Mouse (Mus musculus) heart, embryonic 11.5 days (tissue): Measurements from ENCODE around the gene Zfp14. TPM values are rescaled to one million over a fixed set of nuclear protein-coding genes. Genes with fewer than 3 reads are reported as not detected.

Source experiments
- ATAC-seq: fragments of 200-750 bp; cut with Nextera tagmentation; replicated peaks from 2 replicates; pipeline ENCODE4 v1.8.0; 2017; ENCODE audit warnings: moderate library complexity; ENCODE audit not compliant: insufficient number of reproducible peaks, low FRiP score, low TSS enrichment
- H3K27ac ChIP-seq: fragments of 300-500 bp; sonication (generic); 2 replicates; pipeline ENCODE4 v1.5.1; 2014; ENCODE audit warnings: mild to moderate bottlenecking, low read depth, low read length
- H3K27me3 ChIP-seq: fragments of 300-500 bp; sonication (generic); 2 replicates; pipeline ENCODE4 v1.6.1; 2014; ENCODE audit warnings: mild to moderate bottlenecking, low read length, mixed read lengths; ENCODE audit not compliant: control insufficient read depth, insufficient read depth
- H3K36me3 ChIP-seq: fragments of 300-500 bp; sonication (generic); 2 replicates; pipeline ENCODE4 v1.6.1; 2014; ENCODE audit warnings: mild to moderate bottlenecking, low read length, moderate library complexity, mixed read lengths; ENCODE audit not compliant: control insufficient read depth, insufficient read depth
- H3K4me1 ChIP-seq: fragments of 300-500 bp; sonication (generic); 2 replicates; pipeline ENCODE4 v1.6.1; 2014; ENCODE audit warnings: low read length; ENCODE audit not compliant: control insufficient read depth, insufficient read depth
- H3K4me2 ChIP-seq: fragments of 300-500 bp; sonication (generic); 2 replicates; pipeline ENCODE4 v1.6.1; 2014; ENCODE audit warnings: mild to moderate bottlenecking, moderate library complexity
- H3K4me3 ChIP-seq: fragments of 300-500 bp; sonication (generic); 2 replicates; pipeline ENCODE4 v1.5.1; 2014; ENCODE audit warnings: low read depth, low read length
- H3K9ac ChIP-seq: fragments of 300-500 bp; sonication (generic); 2 replicates; pipeline ENCODE4 v1.6.1; 2014; ENCODE audit warnings: mild to moderate bottlenecking, low read depth, low read length, moderate library complexity
- H3K9me3 ChIP-seq: fragments of 300-500 bp; sonication (generic); replicated peaks from 2 replicates; pipeline ENCODE4 v1.6.1; 2016; ENCODE audit warnings: low read length; ENCODE audit not compliant: control insufficient read depth
- WGBS: fragments of 180-500 bp; shearing (Covaris S2); extraction: QIAGEN DNeasy Blood & Tissue Kit; methylation state at CpG from one replicate; pipeline ENCODE4 v1.1.7; 2014; ENCODE audit not compliant: insufficient replicate concordance; 5-methylcytosine and 5-hydroxymethylcytosine counted together
- polyA plus RNA-seq: library from polyadenylated mRNA; unstranded; fragments of >200 nt; fragmentation: Nextera tagmentation; extraction: Ambion mirVana; gene quantifications from 2 replicates; pipeline ENCODE4 v1.2.1, GENCODE M21; 2014

Gene Zfp14
- polyA plus RNA-seq, 1 experiment from 2014 or later = 3.1 TPM

DNA sequence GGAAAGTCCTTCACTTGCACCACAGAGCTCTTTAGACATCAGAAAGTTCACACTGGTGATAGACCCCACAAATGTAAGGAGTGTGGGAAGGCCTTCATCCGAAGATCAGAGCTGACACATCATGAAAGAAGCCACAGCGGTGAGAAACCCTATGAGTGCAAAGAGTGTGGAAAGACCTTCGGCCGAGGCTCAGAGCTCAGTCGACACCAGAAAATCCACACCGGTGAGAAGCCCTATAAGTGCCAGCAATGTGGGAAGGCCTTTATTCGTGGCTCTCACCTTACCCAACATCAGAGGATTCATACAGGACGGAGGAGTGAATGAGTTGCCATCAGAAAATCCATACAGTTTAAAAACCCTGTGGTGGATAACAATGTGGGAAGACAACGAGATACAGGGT is 27.9 kb downstream of the Zfp14 start:
- H3K9me3 ChIP-seq = no peaks in the 10 kb centered on the region
- no peak for ATAC-seq
- H3K9ac ChIP-seq = no peak overlapping the region
- peaks cover 42% of the 10 kb centered on the region for H3K36me3 ChIP-seq
- H3K4me2 ChIP-seq = no peak overlapping the region
- H3K4me3 ChIP-seq = no peak overlapping the region
- 94% methylated on average over 9 of the region's 9 CpGs for WGBS
- H3K4me1 ChIP-seq = no peaks in the 10 kb centered on the region
- H3K27me3 ChIP-seq = no peaks in the 10 kb centered on the region
- H3K27ac ChIP-seq = no peak overlapping the region

DNA sequence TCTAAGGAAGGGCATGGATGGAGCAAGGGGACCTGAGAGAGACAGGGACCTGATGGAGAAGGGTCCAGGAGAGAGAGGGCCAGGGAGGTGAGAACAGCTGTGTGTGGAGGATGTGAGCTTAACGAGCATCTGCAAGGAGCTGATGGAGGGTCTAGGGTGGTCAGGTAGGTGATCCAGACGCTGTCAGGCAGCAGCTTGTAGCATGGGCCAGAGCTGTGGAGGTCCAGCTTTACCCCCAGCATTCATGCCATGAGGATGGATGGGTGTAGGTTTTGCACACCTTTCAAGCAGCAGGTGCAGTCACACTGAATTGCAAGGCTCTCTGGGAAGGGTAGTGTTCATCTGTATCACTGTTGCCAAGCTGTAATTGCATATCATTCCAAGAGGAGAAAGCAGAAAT is 31.6 kb downstream of the Zfp14 start:
- Histone ChIP-seq H3K4me1 (no peaks in the 10 kb centered on the region), H3K9ac (no peak overlapping the region), H3K4me2 (no peak overlapping the region), H3K27me3 (no peaks in the 10 kb centered on the region), H3K27ac (no peak overlapping the region), H3K4me3 (no peak overlapping the region), H3K36me3 (peaks cover 62% of the 10 kb centered on the region), H3K9me3 (no peaks in the 10 kb centered on the region)
- 86% methylated on average over 2 of the region's 2 CpGs for WGBS
- ATAC-seq = no peak

DNA sequence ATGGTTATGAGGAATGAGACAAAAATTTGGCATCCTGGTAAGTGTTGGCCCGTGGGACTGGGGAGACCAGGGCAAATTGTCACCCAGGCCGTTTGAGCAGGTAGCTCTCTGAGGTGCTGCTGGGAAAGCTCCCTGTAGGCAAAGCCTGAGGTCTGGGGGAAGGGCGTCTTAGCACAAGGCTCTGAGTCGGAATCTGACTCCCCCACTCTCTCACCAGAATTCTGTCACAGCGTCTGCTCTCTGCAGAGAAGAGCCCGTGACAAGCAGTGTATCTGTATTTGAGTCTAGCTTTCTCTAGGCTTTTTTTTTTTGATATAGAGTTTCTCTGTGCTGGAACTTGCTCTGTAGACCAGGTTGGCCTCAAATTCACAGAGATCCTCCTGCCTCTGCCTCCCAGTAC is 34.0 kb downstream of the Zfp14 start:
- Histone ChIP-seq H3K4me1 (no peaks in the 10 kb centered on the region), H3K4me2 (no peak overlapping the region), H3K27ac (no peak overlapping the region), H3K9me3 (no peaks in the 10 kb centered on the region), H3K27me3 (no peaks in the 10 kb centered on the region), H3K36me3 (peaks cover 50% of the 10 kb centered on the region), H3K9ac (no peak overlapping the region), H3K4me3 (no peak overlapping the region)
- 95% methylated on average over 6 of the region's 6 CpGs for WGBS
- no peak for ATAC-seq

DNA sequence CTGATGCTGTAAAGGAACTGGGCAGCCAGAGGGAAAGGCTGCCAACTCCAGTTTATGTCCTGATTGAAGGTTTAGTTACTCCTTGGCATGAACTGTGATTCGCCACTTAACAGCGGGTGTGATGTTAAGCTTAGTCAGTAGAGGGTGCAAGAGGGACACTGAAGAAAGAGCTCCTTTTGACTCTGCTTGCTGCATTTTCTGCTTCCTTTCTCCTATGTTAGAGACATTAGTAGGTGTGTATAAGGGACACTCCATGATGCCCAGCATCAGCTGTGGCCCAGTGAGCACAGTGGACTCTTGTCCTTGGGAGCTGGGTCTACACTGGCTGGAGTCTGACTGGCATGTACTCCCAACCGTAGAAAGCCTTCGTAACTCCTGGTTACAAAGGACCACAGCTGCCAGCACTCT is 38.2 kb downstream of the Zfp14 start:
- no peaks in the 10 kb centered on the region for H3K27me3 ChIP-seq
- no peaks in the 10 kb centered on the region for H3K4me1 ChIP-seq
- no peak for ATAC-seq
- H3K9me3 ChIP-seq = no peaks in the 10 kb centered on the region
- 89% methylated on average over 4 of the region's 4 CpGs for WGBS
- no peak overlapping the region for H3K9ac ChIP-seq
- H3K4me3 ChIP-seq = no peak overlapping the region
- H3K4me2 ChIP-seq = no peak overlapping the region
- peaks cover 44% of the 10 kb centered on the region for H3K36me3 ChIP-seq
- no peak overlapping the region for H3K27ac ChIP-seq

DNA sequence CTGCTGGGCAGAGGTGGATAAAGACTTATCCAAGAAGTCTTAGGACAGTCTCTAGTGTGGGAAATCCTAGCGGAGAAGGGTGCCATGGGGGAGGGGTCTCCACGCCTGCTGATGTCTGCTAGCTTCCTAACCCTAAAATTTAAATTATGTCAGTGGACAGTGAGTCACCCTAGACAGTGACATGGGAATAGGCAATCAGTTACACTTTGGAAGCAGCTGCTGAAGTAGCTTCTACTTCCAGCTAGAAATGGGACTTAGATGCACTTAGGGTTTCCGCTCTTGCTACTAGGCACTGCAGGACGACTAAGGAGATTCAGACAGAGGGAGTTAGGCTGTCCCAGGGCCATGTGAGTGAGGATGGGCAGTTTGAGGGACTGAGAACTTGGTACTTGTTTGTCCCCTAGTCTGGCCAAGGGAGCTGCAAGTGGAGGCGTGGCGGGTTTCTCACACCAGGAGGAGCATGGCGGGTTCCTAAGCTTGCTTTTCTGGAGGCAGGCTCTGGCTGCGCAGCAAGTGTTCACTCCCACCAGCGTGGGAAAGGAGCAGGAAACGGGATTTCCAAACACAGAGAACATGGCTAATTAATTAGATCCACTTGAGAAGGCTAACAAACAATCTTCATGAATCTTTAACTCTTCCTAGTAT is 40.5 kb downstream of the Zfp14 start:
- Histone ChIP-seq H3K9me3 (no peaks in the 10 kb centered on the region), H3K36me3 (peaks cover 30% of the 10 kb centered on the region), H3K4me2 (no peak overlapping the region), H3K4me1 (no peaks in the 10 kb centered on the region), H3K9ac (no peak overlapping the region), H3K27me3 (no peaks in the 10 kb centered on the region), H3K4me3 (no peak overlapping the region), H3K27ac (no peak overlapping the region)
- 86% methylated on average over 10 of the region's 10 CpGs for WGBS
- no peak for ATAC-seq

DNA sequence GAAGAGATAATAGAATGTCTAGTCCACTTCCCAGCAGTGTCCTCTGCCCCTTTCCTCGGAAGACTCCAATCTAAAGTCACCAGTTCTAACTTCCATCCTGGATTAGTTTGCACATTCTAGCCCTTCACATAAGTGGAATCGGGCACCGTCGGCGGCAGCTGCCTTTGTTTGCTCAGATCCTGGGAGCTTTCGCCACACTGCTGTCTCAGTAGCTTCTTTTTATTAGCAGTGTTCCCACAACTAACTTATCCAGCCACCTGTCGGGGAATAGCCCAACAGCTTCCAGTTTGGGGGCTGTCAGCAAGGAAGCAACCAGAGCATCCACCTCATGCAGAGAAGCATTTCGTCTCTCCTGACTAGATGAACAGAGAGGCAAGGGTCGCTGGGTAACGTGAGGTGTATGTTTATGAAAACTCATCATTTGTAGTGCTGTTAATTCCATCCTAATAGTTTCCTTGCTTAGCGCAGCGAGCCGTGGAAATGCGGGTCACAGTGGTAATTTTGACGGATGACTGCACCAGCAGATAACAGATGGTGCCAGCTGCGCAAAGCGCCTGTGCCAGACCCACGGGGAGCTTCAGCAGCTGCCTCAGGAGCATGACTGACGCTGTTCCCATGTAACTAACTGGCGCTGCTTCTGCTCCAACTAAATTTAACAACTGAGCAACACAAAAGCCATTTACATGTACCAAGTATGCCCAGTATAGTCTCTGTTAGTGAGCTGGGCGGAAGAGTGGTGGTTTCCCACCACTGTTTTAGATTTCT is 41.7 kb downstream of the Zfp14 start:
- WGBS = 85% methylated on average over 21 of the region's 21 CpGs
- no peak for ATAC-seq
- H3K4me1 ChIP-seq = no peaks in the 10 kb centered on the region
- no peaks in the 10 kb centered on the region for H3K27me3 ChIP-seq
- H3K36me3 ChIP-seq = peaks cover 22% of the 10 kb centered on the region
- no peak overlapping the region for H3K9ac ChIP-seq
- no peak overlapping the region for H3K27ac ChIP-seq
- H3K4me2 ChIP-seq = no peak overlapping the region
- H3K4me3 ChIP-seq = no peak overlapping the region
- H3K9me3 ChIP-seq = no peaks in the 10 kb centered on the region

DNA sequence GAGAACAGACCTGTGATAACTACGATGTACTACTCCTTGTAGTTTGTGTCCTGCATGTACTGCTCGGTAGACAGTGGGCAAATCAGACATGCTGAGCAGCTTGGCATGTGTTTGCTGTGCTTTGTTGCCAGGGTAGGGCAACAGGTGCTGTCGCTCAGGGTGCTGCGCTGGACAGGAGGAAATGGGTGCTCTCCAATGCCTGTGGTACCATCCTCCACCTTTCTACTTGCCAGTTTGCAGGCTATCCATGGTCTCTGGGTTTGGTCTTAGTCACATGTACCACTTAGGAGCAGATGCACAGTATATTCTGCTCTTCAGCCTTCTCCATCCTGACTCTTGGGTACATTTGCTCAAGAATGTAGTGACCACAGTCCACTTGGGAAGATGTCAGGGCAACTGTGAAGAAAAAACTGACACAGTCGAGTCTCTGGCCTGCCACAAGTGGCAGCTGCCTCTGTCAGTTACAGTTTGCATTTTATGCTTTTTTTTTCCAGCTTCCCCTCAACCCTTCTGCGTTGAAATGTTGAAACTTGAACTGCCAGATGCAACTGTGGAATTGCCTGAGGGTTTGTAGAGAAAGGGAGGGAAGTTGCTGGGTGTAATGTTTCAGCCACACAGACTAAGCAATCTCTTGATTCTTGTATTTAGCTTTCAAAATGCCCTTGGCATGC is 43.0 kb downstream of the Zfp14 start:
- no peak overlapping the region for H3K9ac ChIP-seq
- peaks cover 14% of the 10 kb centered on the region for H3K36me3 ChIP-seq
- H3K27me3 ChIP-seq = no peaks in the 10 kb centered on the region
- ATAC-seq = no peak
- H3K4me1 ChIP-seq = no peaks in the 10 kb centered on the region
- no peak overlapping the region for H3K27ac ChIP-seq
- H3K4me3 ChIP-seq = no peak overlapping the region
- H3K4me2 ChIP-seq = no peak overlapping the region
- no peaks in the 10 kb centered on the region for H3K9me3 ChIP-seq
- 80% methylated on average over 6 of the region's 6 CpGs for WGBS

DNA sequence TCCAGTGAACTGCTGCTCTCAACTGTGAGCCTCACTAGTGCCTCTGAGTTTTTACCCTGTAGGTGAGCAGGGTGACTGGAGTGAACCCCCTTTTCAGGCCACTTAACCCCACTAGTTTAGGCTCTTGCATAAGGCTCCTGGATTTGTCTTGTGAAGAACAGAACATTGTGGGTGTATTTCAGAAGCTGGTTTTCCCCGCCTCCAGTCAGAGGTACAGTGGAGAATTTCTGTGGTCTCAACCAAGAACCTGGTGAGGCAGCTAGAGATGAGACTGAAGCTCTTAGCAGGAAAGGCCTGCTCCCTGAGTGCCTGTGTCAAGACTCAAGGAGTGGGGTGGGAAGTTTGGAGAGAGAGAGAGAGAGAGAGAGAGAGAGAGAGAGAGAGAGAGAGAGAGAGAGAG is 43.6 kb downstream of the Zfp14 start:
- H3K9ac ChIP-seq = no peak overlapping the region
- no peak overlapping the region for H3K27ac ChIP-seq
- no peaks in the 10 kb centered on the region for H3K9me3 ChIP-seq
- WGBS = 93% methylated on average over 1 of the region's 1 CpGs
- H3K4me1 ChIP-seq = no peaks in the 10 kb centered on the region
- H3K36me3 ChIP-seq = peaks cover 16% of the 10 kb centered on the region
- no peak overlapping the region for H3K4me2 ChIP-seq
- no peaks in the 10 kb centered on the region for H3K27me3 ChIP-seq
- H3K4me3 ChIP-seq = no peak overlapping the region
- ATAC-seq = no peak
